In the genomic region with DNA sequence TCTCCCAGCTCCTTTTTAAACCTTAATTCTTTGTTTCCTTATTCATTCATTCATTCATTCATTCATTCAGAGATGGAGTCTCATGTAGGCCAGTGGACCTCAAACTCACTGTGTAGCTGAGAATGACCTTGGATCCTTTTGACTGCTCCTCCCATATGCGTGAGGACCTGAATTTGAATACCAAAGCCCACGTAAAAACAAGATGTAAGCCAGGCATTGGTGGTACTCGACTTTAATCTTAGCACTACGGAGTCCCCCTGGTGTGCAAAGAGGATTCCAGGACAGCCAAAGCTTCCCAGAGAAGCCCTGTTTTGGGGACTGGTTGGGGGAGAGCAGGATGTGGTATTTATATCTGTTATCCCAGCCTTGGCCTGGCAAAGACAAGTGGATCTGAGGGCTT, we compare ENCODE assay signal across 17 mouse cellular contexts.
"Had no signal": no experiment of that assay in that cellular context is flagged by ENCODE, and none has a peak within 500 bp of the region (broad histone marks: within the 10 kb centered on the region; RNA-seq: fewer than 3 reads in every experiment).

No protein-coding gene starts in this region.

- H3K9me3 ChIP-seq: lung, embryonic 15.5 days; megakaryocyte, embryonic 14.5 days; midbrain, embryonic 13.5 days; midbrain, embryonic 15.5 days; neural tube, embryonic 12.5 days; stomach, embryonic 15.5 days had no signal

- H3K4me2 ChIP-seq: lung, embryonic 15.5 days; midbrain, embryonic 11.5 days; midbrain, embryonic 13.5 days; midbrain, embryonic 15.5 days; neural tube, embryonic 12.5 days; stomach, embryonic 15.5 days had no signal

- H3K4me1 ChIP-seq: lung, embryonic 15.5 days; stomach, embryonic 15.5 days had no signal

- DNase-seq: lung, adult 2 months; lung, postnatal 14 days; lung, postnatal 36 days; right cerebral cortex, postnatal 14 days; thymus, adult 2 months; thymus, postnatal 25 days; thymus, postnatal 4 days had no signal

- H3K27me3 ChIP-seq: lung, embryonic 15.5 days; megakaryocyte, embryonic 14.5 days; midbrain, embryonic 13.5 days; midbrain, embryonic 15.5 days; neural tube, embryonic 12.5 days; stomach, embryonic 15.5 days had no signal

- H3K9ac ChIP-seq: lung, embryonic 15.5 days; midbrain, embryonic 13.5 days; midbrain, embryonic 15.5 days; neural tube, embryonic 12.5 days; stomach, embryonic 15.5 days had no signal

- H3K4me3 ChIP-seq: lung, embryonic 15.5 days; megakaryocyte, embryonic 14.5 days; midbrain, embryonic 13.5 days; midbrain, embryonic 15.5 days; neural tube, embryonic 12.5 days; stomach, embryonic 15.5 days had no signal

- H3K27ac ChIP-seq: lung, embryonic 15.5 days; macrophage; midbrain, embryonic 13.5 days; midbrain, embryonic 15.5 days; neural tube, embryonic 12.5 days; stomach, embryonic 15.5 days; stomach, postnatal 0 days had no signal

- ATAC-seq: lung, postnatal 0 days; midbrain, embryonic 13.5 days; midbrain, embryonic 15.5 days had no signal
